ENCODE assay signal across 1 mouse cellular context in the genomic region with DNA sequence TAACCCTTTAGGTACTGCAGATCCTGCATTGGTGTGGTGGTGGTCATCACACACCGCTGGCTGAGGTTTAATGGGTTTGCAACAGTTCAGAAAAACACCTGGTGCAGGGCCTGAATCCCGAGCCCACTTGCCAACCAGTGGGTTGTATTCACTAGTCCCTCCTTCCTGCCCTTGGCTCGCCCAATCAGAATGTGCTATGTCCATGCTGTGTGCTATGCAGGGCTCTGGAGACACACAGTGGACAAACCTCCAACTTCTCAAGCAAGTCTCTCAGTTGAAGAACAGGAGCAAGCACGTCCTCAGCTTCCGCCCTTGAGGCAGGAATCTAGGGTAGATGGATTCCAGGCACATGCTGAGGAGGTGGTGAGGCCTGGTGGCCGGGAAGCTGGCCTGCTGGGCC.
TF ChIP-seq lines count a peak whose summit lies in the region.

No protein-coding gene starts in this region.

TF ChIP-seq in CH12.LX, 34 proteins besides CTCF, POLR2A, EP300 and RAD21:
- no peak for TF ChIP-seq ETS1 (conservative IDR thresholded peaks at IDR 0.05; ENCODE audit: low read depth, low read length)
- no peak for TF ChIP-seq USF1 (IDR thresholded peaks at IDR 0.05; ENCODE audit: low read depth, low read length)
- no peak for TF ChIP-seq ZKSCAN1 (IDR thresholded peaks at IDR 0.05; ENCODE audit: borderline replicate concordance, low read depth, low read length)
- no peak for TF ChIP-seq JUND (conservative IDR thresholded peaks at IDR 0.05; ENCODE audit: low read depth, low read length)
- no peak for TF ChIP-seq GABPA (IDR thresholded peaks at IDR 0.05; ENCODE audit: insufficient replicate concordance, low read depth, low read length)
- no peak; the same call in 1 of the 2 replicates for TF ChIP-seq SMC3 (IDR thresholded peaks at IDR 0.05; ENCODE audit: low read depth, low read length)
- no peak for TF ChIP-seq MXI1 (IDR thresholded peaks at IDR 0.05; ENCODE audit: low read depth, low read length)
- TF ChIP-seq USF2 (conservative IDR thresholded peaks at IDR 0.05; ENCODE audit: low read depth, low read length) = no peak
- no peak for TF ChIP-seq JUN (IDR thresholded peaks at IDR 0.05; ENCODE audit: insufficient read depth, low read depth, low read length)
- no peak for TF ChIP-seq MAZ (IDR thresholded peaks at IDR 0.05; ENCODE audit: low read depth, low read length)
- TF ChIP-seq IRF4 (IDR thresholded peaks at IDR 0.05; ENCODE audit: low read depth, low read length) = no peak
- TF ChIP-seq MEF2A (IDR thresholded peaks at IDR 0.05; ENCODE audit: borderline replicate concordance, low read depth, low read length) = no peak
- no peak for TF ChIP-seq E2F4 (IDR thresholded peaks at IDR 0.05; ENCODE audit: insufficient replicate concordance, low read depth, low read length)
- TF ChIP-seq PAX5 (IDR thresholded peaks at IDR 0.05; ENCODE audit: low read length) = no peak
- no peak for TF ChIP-seq NELFE (IDR thresholded peaks at IDR 0.05; ENCODE audit: low read depth, low read length)
- TF ChIP-seq TCF12 (IDR thresholded peaks at IDR 0.05; ENCODE audit: low read depth, low read length) = no peak
- TF ChIP-seq MAFK (IDR thresholded peaks at IDR 0.05; ENCODE audit: insufficient replicate concordance, low read length) = no peak
